Mouse (Mus musculus) cortical plate, adult 2 months (tissue): Measurements from ENCODE around the gene Mapk8.

Experiments
- CTCF ChIP-seq: fragments of 200-500 bp; IDR thresholded peaks from 2 replicates; pipeline ENCODE4 v1.5.1; 2011; ENCODE audit warnings: mild to moderate bottlenecking, control low read depth, low read length; ENCODE audit not compliant: insufficient read depth; ENCODE audit errors: extremely low read depth
- POLR2A ChIP-seq: fragments of 200-500 bp; IDR thresholded peaks from 2 replicates; pipeline ENCODE4 v1.6.1; 2011; ENCODE audit warnings: mild to moderate bottlenecking, low read length, control low read depth; ENCODE audit not compliant: insufficient read depth; ENCODE audit errors: extremely low read depth

DNA sequence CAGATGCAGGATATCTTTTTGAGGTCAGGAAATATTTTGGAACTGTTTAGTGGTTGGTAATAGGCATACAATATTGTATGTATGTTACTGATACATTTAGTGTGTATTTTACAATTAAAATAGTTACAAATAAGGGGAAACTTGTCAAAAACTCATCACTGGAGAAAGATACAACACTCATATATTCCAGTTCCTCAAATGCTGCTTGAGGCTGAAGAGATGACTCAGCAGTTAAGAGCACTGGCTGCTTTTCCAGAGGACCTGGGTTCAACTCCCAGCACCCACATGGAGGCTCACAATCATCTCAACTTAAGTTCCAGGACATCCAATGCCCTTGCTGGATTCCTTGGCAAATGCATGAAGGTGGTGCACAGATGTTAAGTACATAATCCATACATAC, 22.8 kb downstream of the Mapk8 start:
- no peak for TF ChIP-seq CTCF
- no peak for TF ChIP-seq POLR2A
